Mouse (Mus musculus) left cerebral cortex, postnatal 36 days (tissue): ENCODE data around the gene H2afy. TPM values are rescaled to one million over a fixed set of nuclear protein-coding genes. Genes with fewer than 3 reads are reported as not detected.
A peak's percentile ranks its signal among the peaks of the same experiment; 100 is the strongest.

ENCODE experiments used
- DNase-seq, 2 experiments: peaks; one replicate each; pipeline ENCODE4 v3.0.0; 2021 to 2022; ENCODE audit warnings: low spot score in 2 of 2, mixed read lengths in 1 of 2
- intact Hi-C: fragments of 180-260 bp; cut with DNase I; formaldehyde crosslinking; loops from one replicate; pipeline ENCODE4 v1.15.1; 2025
- total RNA-seq, 2 experiments: library from RNA; stranded (reverse); gene quantifications; 2 replicates each; pipeline ENCODE4 v1.2.3; 2021

Gene H2afy
- total RNA-seq, 2 experiments from 2014 or later = 95.3 to 109 TPM

GRCm38 (mm10) chr13:56151404-56152226, 15.5 kb upstream of the H2afy start:
- intact Hi-C loops = no loop called here
- peak in 1 of 2 experiments; percentile 25 for DNase-seq

GRCm38 (mm10) chr13:56145523-56145922, 9.4 kb upstream of the H2afy start:
- intact Hi-C loops = no loop called here
- no peak for DNase-seq

- intact Hi-C loops = no loop called here
- no peak for DNase-seq
Observed at GRCm38 (mm10) chr13:56144021-56144420, 7.9 kb upstream of the H2afy start.

- intact Hi-C loops = no loop called here
Observed at GRCm38 (mm10) chr13:56143151-56143513, 7.0 kb upstream of the H2afy start.

GRCm38 (mm10) chr13:56142382-56143150, 6.4 kb upstream of the H2afy start:
- no peak for DNase-seq
- intact Hi-C loops = no loop called here

More at GRCm38 (mm10) chr13:56143151-56143513, 7.0 kb upstream of the H2afy start:
- DNase-seq = no peak

- DNase-seq = no peak
- intact Hi-C loops = no loop called here
Observed at GRCm38 (mm10) chr13:56139167-56139751, 3.1 kb upstream of the H2afy start.

- DNase-seq = peak; percentile 90 to 91
- intact Hi-C loops = no loop called here
Observed at GRCm38 (mm10) chr13:56135231-56136052, 719 bp downstream of the H2afy start.

GRCm38 (mm10) chr13:56134631-56135181, 1.5 kb downstream of the H2afy start:
- intact Hi-C loops = loop anchor here (5.0 kb wide), 1 partner anchor 42 kb away; no protein-coding TSS in a partner anchor
- DNase-seq = peak; percentile 25 to 50

GRCm38 (mm10) chr13:56134031-56134430, 2.1 kb downstream of the H2afy start:
- intact Hi-C loops = loop anchor here (5.0 kb wide), 1 partner anchor 42 kb away; no protein-coding TSS in a partner anchor

GRCm38 (mm10) chr13:56132941-56133340, 3.2 kb downstream of the H2afy start:
- no peak for DNase-seq
- intact Hi-C loops = loop anchor here (5.0 kb wide), 1 partner anchor 41 kb away; no protein-coding TSS in a partner anchor

More at GRCm38 (mm10) chr13:56134031-56134430, 2.1 kb downstream of the H2afy start:
- no peak for DNase-seq

GRCm38 (mm10) chr13:56132326-56132936, 3.7 kb downstream of the H2afy start:
- no peak for DNase-seq
- intact Hi-C loops = loop anchor here (5.0 kb wide), 1 partner anchor 40 kb away; no protein-coding TSS in a partner anchor

- intact Hi-C loops = loop anchor here (5.0 kb wide), 1 partner anchor 38 kb away; no protein-coding TSS in a partner anchor
- DNase-seq = no peak
Observed at GRCm38 (mm10) chr13:56130544-56130943, 5.6 kb downstream of the H2afy start.

GRCm38 (mm10) chr13:56129578-56129977, 6.6 kb downstream of the H2afy start:
- intact Hi-C loops = no loop called here
- DNase-seq = no peak

- intact Hi-C loops = no loop called here
- no peak for DNase-seq
Observed at GRCm38 (mm10) chr13:56129014-56129413, 7.1 kb downstream of the H2afy start.

- intact Hi-C loops = no loop called here
Observed at GRCm38 (mm10) chr13:56125632-56126031, 10.5 kb downstream of the H2afy start.

GRCm38 (mm10) chr13:56123075-56123474, 13.1 kb downstream of the H2afy start:
- intact Hi-C loops = no loop called here
- no peak for DNase-seq

More at GRCm38 (mm10) chr13:56125632-56126031, 10.5 kb downstream of the H2afy start:
- no peak for DNase-seq

- intact Hi-C loops = no loop called here
- no peak for DNase-seq
Observed at GRCm38 (mm10) chr13:56117991-56118765, 18.0 kb downstream of the H2afy start.

- no peak for DNase-seq
- intact Hi-C loops = no loop called here
Observed at GRCm38 (mm10) chr13:56115906-56116305, 20.3 kb downstream of the H2afy start.
